Mouse (Mus musculus): ENCODE data around the gene Oaf. TPM values are rescaled to one million over a fixed set of nuclear protein-coding genes. Genes with fewer than 3 reads are reported as not detected.

The Oaf gene
- polyA plus RNA-seq, 1 experiment: 0.40 TPM

- Histone ChIP-seq H3K4me3 (ENCODE audit: insufficient read depth, low read length) (no peak overlapping the region), H3K4me1 (ENCODE audit: control insufficient read depth, insufficient read depth, low read length) (no peaks in the 10 kb centered on the region), H3K27ac (ENCODE audit: insufficient read depth, low read depth, low read length) (no peak overlapping the region)
- TF ChIP-seq POLR2A (IDR thresholded peaks at IDR 0.05; ENCODE audit: borderline replicate concordance, low read depth, low read length) (no peak), CTCF (IDR thresholded peaks at IDR 0.05; ENCODE audit: low read depth, low read length) (no peak)
Observed at GRCm38 (mm10) chr9:43236576-43236975, 3.1 kb downstream of the Oaf start.

- TF ChIP-seq POLR2A (IDR thresholded peaks at IDR 0.05; ENCODE audit: borderline replicate concordance, low read depth, low read length) (no peak), CTCF (IDR thresholded peaks at IDR 0.05; ENCODE audit: low read depth, low read length) (no peak)
- Histone ChIP-seq H3K27ac (ENCODE audit: insufficient read depth, low read depth, low read length) (no peak overlapping the region), H3K4me3 (ENCODE audit: insufficient read depth, low read length) (no peak overlapping the region), H3K4me1 (ENCODE audit: control insufficient read depth, insufficient read depth, low read length) (no peaks in the 10 kb centered on the region)
Observed at GRCm38 (mm10) chr9:43236106-43236505, 3.6 kb downstream of the Oaf start.

- H3K4me3 ChIP-seq (ENCODE audit: insufficient read depth, low read length): no peak overlapping the region
- no peaks in the 10 kb centered on the region for H3K4me1 ChIP-seq (ENCODE audit: control insufficient read depth, insufficient read depth, low read length)
- no peak for TF ChIP-seq CTCF (IDR thresholded peaks at IDR 0.05; ENCODE audit: low read depth, low read length)
- no peak for TF ChIP-seq POLR2A (IDR thresholded peaks at IDR 0.05; ENCODE audit: borderline replicate concordance, low read depth, low read length)
- no peak overlapping the region for H3K27ac ChIP-seq (ENCODE audit: insufficient read depth, low read depth, low read length)
Observed at GRCm38 (mm10) chr9:43235336-43235735, 4.4 kb downstream of the Oaf start.

- Histone ChIP-seq H3K4me1 (ENCODE audit: control insufficient read depth, insufficient read depth, low read length) (no peaks in the 10 kb centered on the region), H3K27ac (ENCODE audit: insufficient read depth, low read depth, low read length) (no peak overlapping the region), H3K4me3 (ENCODE audit: insufficient read depth, low read length) (no peak overlapping the region)
- TF ChIP-seq CTCF (IDR thresholded peaks at IDR 0.05; ENCODE audit: low read depth, low read length) (no peak), POLR2A (IDR thresholded peaks at IDR 0.05; ENCODE audit: borderline replicate concordance, low read depth, low read length) (no peak)
Observed at GRCm38 (mm10) chr9:43234496-43234895, 5.2 kb downstream of the Oaf start.

- no peak for TF ChIP-seq POLR2A (IDR thresholded peaks at IDR 0.05; ENCODE audit: borderline replicate concordance, low read depth, low read length)
- no peak for TF ChIP-seq CTCF (IDR thresholded peaks at IDR 0.05; ENCODE audit: low read depth, low read length)
- Histone ChIP-seq H3K4me3 (ENCODE audit: insufficient read depth, low read length) (no peak overlapping the region), H3K4me1 (ENCODE audit: control insufficient read depth, insufficient read depth, low read length) (no peaks in the 10 kb centered on the region), H3K27ac (ENCODE audit: insufficient read depth, low read depth, low read length) (no peak overlapping the region)
Observed at GRCm38 (mm10) chr9:43233515-43233914, 6.2 kb downstream of the Oaf start.

- Histone ChIP-seq H3K4me3 (ENCODE audit: insufficient read depth, low read length) (no peak overlapping the region), H3K27ac (ENCODE audit: insufficient read depth, low read depth, low read length) (no peak overlapping the region), H3K4me1 (ENCODE audit: control insufficient read depth, insufficient read depth, low read length) (no peaks in the 10 kb centered on the region)
- TF ChIP-seq POLR2A (IDR thresholded peaks at IDR 0.05; ENCODE audit: borderline replicate concordance, low read depth, low read length) (no peak), CTCF (IDR thresholded peaks at IDR 0.05; ENCODE audit: low read depth, low read length) (no peak)
Observed at GRCm38 (mm10) chr9:43233044-43233443, 6.7 kb downstream of the Oaf start.

- Histone ChIP-seq H3K4me3 (ENCODE audit: insufficient read depth, low read length) (no peak overlapping the region), H3K4me1 (ENCODE audit: control insufficient read depth, insufficient read depth, low read length) (no peaks in the 10 kb centered on the region), H3K27ac (ENCODE audit: insufficient read depth, low read depth, low read length) (no peak overlapping the region)
- TF ChIP-seq POLR2A (IDR thresholded peaks at IDR 0.05; ENCODE audit: borderline replicate concordance, low read depth, low read length): no peak
- TF ChIP-seq CTCF (IDR thresholded peaks at IDR 0.05; ENCODE audit: low read depth, low read length): no peak
Observed at GRCm38 (mm10) chr9:43232286-43232685, 7.4 kb downstream of the Oaf start.

GRCm38 (mm10) chr9:43231805-43232204 lies 7.9 kb downstream of the Oaf start:
- TF ChIP-seq CTCF (IDR thresholded peaks at IDR 0.05; ENCODE audit: low read depth, low read length): no peak
- TF ChIP-seq POLR2A (IDR thresholded peaks at IDR 0.05; ENCODE audit: borderline replicate concordance, low read depth, low read length): no peak
- no peak overlapping the region for H3K4me3 ChIP-seq (ENCODE audit: insufficient read depth, low read length)
- H3K27ac ChIP-seq (ENCODE audit: insufficient read depth, low read depth, low read length): no peak overlapping the region
- H3K4me1 ChIP-seq (ENCODE audit: control insufficient read depth, insufficient read depth, low read length): no peaks in the 10 kb centered on the region

GRCm38 (mm10) chr9:43230886-43231285 lies 8.8 kb downstream of the Oaf start:
- Histone ChIP-seq H3K4me3 (ENCODE audit: insufficient read depth, low read length) (no peak overlapping the region), H3K4me1 (ENCODE audit: control insufficient read depth, insufficient read depth, low read length) (no peaks in the 10 kb centered on the region), H3K27ac (ENCODE audit: insufficient read depth, low read depth, low read length) (no peak overlapping the region)
- no peak for TF ChIP-seq CTCF (IDR thresholded peaks at IDR 0.05; ENCODE audit: low read depth, low read length)
- TF ChIP-seq POLR2A (IDR thresholded peaks at IDR 0.05; ENCODE audit: borderline replicate concordance, low read depth, low read length): no peak

- TF ChIP-seq POLR2A (IDR thresholded peaks at IDR 0.05; ENCODE audit: borderline replicate concordance, low read depth, low read length) (no peak), CTCF (IDR thresholded peaks at IDR 0.05; ENCODE audit: low read depth, low read length) (no peak)
- no peaks in the 10 kb centered on the region for H3K4me1 ChIP-seq (ENCODE audit: control insufficient read depth, insufficient read depth, low read length)
- H3K4me3 ChIP-seq (ENCODE audit: insufficient read depth, low read length): no peak overlapping the region
- no peak overlapping the region for H3K27ac ChIP-seq (ENCODE audit: insufficient read depth, low read depth, low read length)
Observed at GRCm38 (mm10) chr9:43229962-43230361, 9.7 kb downstream of the Oaf start.

GRCm38 (mm10) chr9:43229398-43229895 lies 10.3 kb downstream of the Oaf start:
- H3K27ac ChIP-seq (ENCODE audit: insufficient read depth, low read depth, low read length): no peak overlapping the region
- H3K4me3 ChIP-seq (ENCODE audit: insufficient read depth, low read length): no peak overlapping the region
- TF ChIP-seq POLR2A (IDR thresholded peaks at IDR 0.05; ENCODE audit: borderline replicate concordance, low read depth, low read length): no peak
- no peak for TF ChIP-seq CTCF (IDR thresholded peaks at IDR 0.05; ENCODE audit: low read depth, low read length)
- no peaks in the 10 kb centered on the region for H3K4me1 ChIP-seq (ENCODE audit: control insufficient read depth, insufficient read depth, low read length)
